Mouse (Mus musculus): Measurements from ENCODE around the gene Spice1. TPM values are rescaled to one million over a fixed set of nuclear protein-coding genes. Genes with fewer than 3 reads are reported as not detected.
A peak's percentile ranks its signal among the peaks of the same experiment; 100 is the strongest.

Gene Spice1
- total RNA-seq, 4 experiments from 2014 or later = 21.4 to 31.3 (median 23.5) TPM

- DNase-seq = no peak
Observed at GRCm38 (mm10) chr16:44375459-44375858, 28.5 kb downstream of the Spice1 start.

GRCm38 (mm10) chr16:44380006-44380405 is 33.1 kb downstream of the Spice1 start:
- DNase-seq = no peak

GRCm38 (mm10) chr16:44381578-44381977 is 34.7 kb downstream of the Spice1 start:
- no peak for DNase-seq

- DNase-seq = no peak
Observed at GRCm38 (mm10) chr16:44383549-44383948, 36.6 kb downstream of the Spice1 start.

- DNase-seq = no peak
Observed at GRCm38 (mm10) chr16:44384251-44384650, 37.3 kb downstream of the Spice1 start.

GRCm38 (mm10) chr16:44391877-44392548 is 45.1 kb downstream of the Spice1 start:
- peak; percentile 65 for DNase-seq

GRCm38 (mm10) chr16:44394577-44395243 is 47.8 kb downstream of the Spice1 start, which contains the start of gene Cfap44:
Cfap44 (plus strand) TSS chr16:44394796.
- peak; percentile 72 for DNase-seq

GRCm38 (mm10) chr16:44404933-44405332 is 58.0 kb downstream of the Spice1 start:
- DNase-seq = no peak

GRCm38 (mm10) chr16:44407211-44407610 is 60.3 kb downstream of the Spice1 start:
- DNase-seq = no peak

- DNase-seq = no peak
Observed at GRCm38 (mm10) chr16:44408290-44408689, 61.4 kb downstream of the Spice1 start.

GRCm38 (mm10) chr16:44410176-44410575 is 63.3 kb downstream of the Spice1 start:
- DNase-seq = no peak

- DNase-seq = no peak
Observed at GRCm38 (mm10) chr16:44417596-44417995, 70.7 kb downstream of the Spice1 start.

- DNase-seq = no peak
Observed at GRCm38 (mm10) chr16:44421735-44422134, 74.8 kb downstream of the Spice1 start.

- no peak for DNase-seq
Observed at GRCm38 (mm10) chr16:44423499-44423898, 76.6 kb downstream of the Spice1 start.

GRCm38 (mm10) chr16:44428456-44428855 is 81.5 kb downstream of the Spice1 start:
- DNase-seq = no peak

- no peak for DNase-seq
Observed at GRCm38 (mm10) chr16:44430021-44430420, 83.1 kb downstream of the Spice1 start.

GRCm38 (mm10) chr16:44434931-44435330 is 88.0 kb downstream of the Spice1 start:
- DNase-seq = no peak

- DNase-seq = no peak
Observed at GRCm38 (mm10) chr16:44435481-44435880, 88.6 kb downstream of the Spice1 start.

Other genes with a start within 250 kb of the Spice1 start
- 100 to 1,000 TPM; 144 to 168 (median 155) TPM for gene Atp6v1a, start 207.4 kb upstream of the Spice1 start, total RNA-seq (2022)
- gene Naa50, start 207.3 kb upstream of the Spice1 start, total RNA-seq (2022) = 10 to 100 TPM; 65.8 to 77.7 (median 68.0) TPM
- 10 to 100 TPM; 24.1 to 24.9 (median 24.6) TPM for gene Usf3, start 173.9 kb upstream of the Spice1 start, total RNA-seq (2022)
- gene Sidt1, start 13.9 kb upstream of the Spice1 start, total RNA-seq (2022) = 10 to 100 TPM in 3 of 4 experiments, 1 to 10 TPM in 1; 7.8 to 18.1 (median 13.3) TPM
- gene Cfap44, start 47.7 kb downstream of the Spice1 start, total RNA-seq (2022) = 1 to 10 TPM in 1 of 4 experiments, under 1 TPM in 3; 0.43 to 2.3 (median 0.70) TPM
- gene Boc, start 211.8 kb downstream of the Spice1 start, total RNA-seq (2022) = 10 to 100 TPM; 45.6 to 89.0 (median 65.4) TPM

All from adrenal gland, adult 8-10 months (tissue).